Mouse (Mus musculus): Measurements from ENCODE around the gene Cd6. TPM values are rescaled to one million over a fixed set of nuclear protein-coding genes. Genes with fewer than 3 reads are reported as not detected.

The Cd6 gene
- total RNA-seq, 2 experiments from 2014 or later = 1.9 to 2.4 TPM

- DNase-seq (ENCODE audit: low spot score in 2 of 2) = no peak
Observed at GRCm38 (mm10) chr19:10767631-10768030, 62.2 kb downstream of the Cd6 start.

- DNase-seq (ENCODE audit: low spot score in 2 of 2) = peak in 1 of 2 experiments; percentile 56
Observed at GRCm38 (mm10) chr19:10763381-10764031, 66.4 kb downstream of the Cd6 start.

- DNase-seq (ENCODE audit: low spot score in 2 of 2) = no peak
Observed at GRCm38 (mm10) chr19:10762468-10762867, 67.4 kb downstream of the Cd6 start.

- no peak for DNase-seq (ENCODE audit: low spot score in 2 of 2)
Observed at GRCm38 (mm10) chr19:10761794-10762415, 68.0 kb downstream of the Cd6 start.

GRCm38 (mm10) chr19:10759983-10760831 is 69.7 kb downstream of the Cd6 start:
- no peak for DNase-seq (ENCODE audit: low spot score in 2 of 2)

GRCm38 (mm10) chr19:10759525-10759924 is 70.3 kb downstream of the Cd6 start:
- no peak for DNase-seq (ENCODE audit: low spot score in 2 of 2)

- DNase-seq (ENCODE audit: low spot score in 2 of 2) = no peak
Observed at GRCm38 (mm10) chr19:10758708-10759107, 71.2 kb downstream of the Cd6 start.

- no peak for DNase-seq (ENCODE audit: low spot score in 2 of 2)
Observed at GRCm38 (mm10) chr19:10757526-10757925, 72.3 kb downstream of the Cd6 start.

- DNase-seq (ENCODE audit: low spot score in 2 of 2) = no peak
Observed at GRCm38 (mm10) chr19:10757125-10757524, 72.7 kb downstream of the Cd6 start.

GRCm38 (mm10) chr19:10752646-10753045 is 77.2 kb downstream of the Cd6 start:
- DNase-seq (ENCODE audit: low spot score in 2 of 2) = no peak

GRCm38 (mm10) chr19:10752106-10752505 is 77.8 kb downstream of the Cd6 start:
- no peak for DNase-seq (ENCODE audit: low spot score in 2 of 2)

- DNase-seq (ENCODE audit: low spot score in 2 of 2) = no peak
Observed at GRCm38 (mm10) chr19:10751607-10752006, 78.3 kb downstream of the Cd6 start.

GRCm38 (mm10) chr19:10750161-10750560 is 79.7 kb downstream of the Cd6 start:
- DNase-seq (ENCODE audit: low spot score in 2 of 2) = no peak

- DNase-seq (ENCODE audit: low spot score in 2 of 2) = no peak
Observed at GRCm38 (mm10) chr19:10749295-10749694, 80.6 kb downstream of the Cd6 start.

GRCm38 (mm10) chr19:10748401-10749102 is 81.3 kb downstream of the Cd6 start:
- DNase-seq (ENCODE audit: low spot score in 2 of 2) = no peak

- DNase-seq (ENCODE audit: low spot score in 2 of 2) = no peak
Observed at GRCm38 (mm10) chr19:10747718-10748117, 82.1 kb downstream of the Cd6 start.

GRCm38 (mm10) chr19:10747182-10747581 is 82.7 kb downstream of the Cd6 start:
- DNase-seq (ENCODE audit: low spot score in 2 of 2) = no peak

- no peak for DNase-seq (ENCODE audit: low spot score in 2 of 2)
Observed at GRCm38 (mm10) chr19:10742565-10742964, 87.3 kb downstream of the Cd6 start.

GRCm38 (mm10) chr19:10742145-10742544 is 87.7 kb downstream of the Cd6 start:
- DNase-seq (ENCODE audit: low spot score in 2 of 2) = no peak

GRCm38 (mm10) chr19:10740641-10741440 is 89.0 kb downstream of the Cd6 start:
- no peak for DNase-seq (ENCODE audit: low spot score in 2 of 2)

- no peak for DNase-seq (ENCODE audit: low spot score in 2 of 2)
Observed at GRCm38 (mm10) chr19:10739916-10740315, 89.9 kb downstream of the Cd6 start.

Data from left cerebral cortex, adult 18-20 months (tissue).